9 mouse cellular contexts compared by ENCODE assay signal in the genomic region with DNA sequence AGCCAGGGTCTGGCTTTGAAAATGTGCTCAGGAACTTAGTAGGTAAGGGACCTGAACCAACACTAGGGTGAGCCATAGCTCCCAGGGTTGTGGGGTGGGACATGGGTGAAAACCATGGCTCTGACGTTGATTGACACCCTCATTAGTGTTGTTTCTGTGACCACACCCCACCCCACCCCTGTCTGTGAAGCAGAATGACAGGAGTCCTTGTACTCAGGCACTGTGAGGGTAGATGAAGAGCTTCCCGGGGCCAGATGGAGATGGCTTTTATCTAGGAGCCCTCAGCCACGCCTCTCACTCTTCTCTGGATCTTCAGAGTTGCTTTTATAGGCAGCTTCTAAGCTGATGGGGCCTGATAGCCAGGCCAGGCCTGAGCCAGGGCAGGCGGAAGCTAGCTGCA.
DNase-seq lines count a peak whose midpoint lies in the region; ATAC-seq lines count a peak whose summit lies in the region.
"Had no signal": no experiment of that assay in that cellular context is flagged by ENCODE, and none has a peak within 500 bp of the region (broad histone marks: within the 10 kb centered on the region; RNA-seq: fewer than 3 reads in every experiment).

No protein-coding gene starts in this region.

- peaks cover 52% of the 10 kb centered on the region for H3K4me1 ChIP-seq in forebrain, embryonic 13.5 days
- H3K4me1 ChIP-seq in forebrain, embryonic 16.5 days (replicated peaks; ENCODE audit: control insufficient read depth, insufficient read depth, low read length), result peaks cover 30% of the 10 kb centered on the region
- H3K4me1 ChIP-seq in intestine, embryonic 16.5 days (ENCODE audit: control insufficient read depth, insufficient read depth, low read length), result peaks cover 75% of the 10 kb centered on the region
- peaks cover 49% of the 10 kb centered on the region for H3K4me1 ChIP-seq in stomach, embryonic 14.5 days (ENCODE audit: control insufficient read depth, insufficient read depth, low read length)

- DNase-seq in spleen, postnatal 4 days (ENCODE audit: low spot score in 2 of 2), result peak; percentile 55 to 67
- no peak for DNase-seq in spleen, postnatal 14 days (ENCODE audit: low spot score in 2 of 2)
- no peak for DNase-seq in cerebellum, adult 9-11 months
- no peak for DNase-seq in kidney, postnatal 25 days

- 31% methylated on average over 4 of the region's 4 CpGs for whole genome bisulfite sequencing in forebrain, embryonic 13.5 days
- WGBS in forebrain, embryonic 16.5 days, result 45% methylated on average over 4 of the region's 4 CpGs
- WGBS in intestine, embryonic 16.5 days, result 36% methylated on average over 4 of the region's 4 CpGs
- 34% methylated on average over 4 of the region's 4 CpGs for WGBS in stomach, embryonic 14.5 days

- no peaks in the 10 kb centered on the region for H3K27me3 ChIP-seq in forebrain, embryonic 13.5 days
- no peaks in the 10 kb centered on the region for H3K27me3 ChIP-seq in forebrain, embryonic 16.5 days (replicated peaks; ENCODE audit: control insufficient read depth, insufficient read depth, low read length)
- H3K27me3 ChIP-seq in intestine, embryonic 16.5 days (replicated peaks; ENCODE audit: control insufficient read depth, insufficient read depth, low read length), result no peaks in the 10 kb centered on the region
- H3K27me3 ChIP-seq in stomach, embryonic 14.5 days (ENCODE audit: control insufficient read depth, insufficient read depth, low read length), result no peaks in the 10 kb centered on the region

- peak overlapping the region; percentile 35; the same call in 1 of the 2 replicates for H3K27ac ChIP-seq in forebrain, embryonic 13.5 days
- H3K27ac ChIP-seq in forebrain, embryonic 16.5 days (ENCODE audit: low read length), result no peak overlapping the region
- H3K27ac ChIP-seq in intestine, embryonic 16.5 days (ENCODE audit: low read length), result no peak overlapping the region
- H3K27ac ChIP-seq in stomach, embryonic 14.5 days (ENCODE audit: low read length), result peak overlapping the region; percentile 10; the same call in 1 of the 2 replicates

- H3K36me3 ChIP-seq in forebrain, embryonic 13.5 days (ENCODE audit: poor library complexity, severe bottlenecking), result peaks cover 47% of the 10 kb centered on the region
- H3K36me3 ChIP-seq in forebrain, embryonic 16.5 days (ENCODE audit: control insufficient read depth, insufficient read depth), result no peaks in the 10 kb centered on the region
- H3K36me3 ChIP-seq in intestine, embryonic 16.5 days (ENCODE audit: control insufficient read depth, insufficient read depth, low read length), result peaks cover 2% of the 10 kb centered on the region; the same call in 1 of the 2 replicates
- peaks cover 7% of the 10 kb centered on the region; the same call in 1 of the 2 replicates for H3K36me3 ChIP-seq in stomach, embryonic 14.5 days (ENCODE audit: control insufficient read depth, insufficient read depth, low read length)

- H3K9ac ChIP-seq in forebrain, embryonic 13.5 days, result no peak overlapping the region
- H3K9ac ChIP-seq in forebrain, embryonic 16.5 days (replicated peaks; ENCODE audit: low read depth, low read length), result no peak overlapping the region
- no peak overlapping the region for H3K9ac ChIP-seq in intestine, embryonic 16.5 days (ENCODE audit: low read depth, low read length)
- H3K9ac ChIP-seq in stomach, embryonic 14.5 days (replicated peaks; ENCODE audit: low read depth, low read length), result no peak overlapping the region

- H3K9me3 ChIP-seq in forebrain, embryonic 13.5 days (replicated peaks), result no peaks in the 10 kb centered on the region
- H3K9me3 ChIP-seq in forebrain, embryonic 16.5 days (ENCODE audit: control insufficient read depth, low read length), result no peaks in the 10 kb centered on the region
- no peaks in the 10 kb centered on the region for H3K9me3 ChIP-seq in intestine, embryonic 16.5 days (ENCODE audit: control insufficient read depth, low read length)
- no peaks in the 10 kb centered on the region for H3K9me3 ChIP-seq in stomach, embryonic 14.5 days (ENCODE audit: control insufficient read depth, low read depth, low read length)

- H3K4me3 ChIP-seq in forebrain, embryonic 13.5 days, result no peak overlapping the region
- H3K4me3 ChIP-seq in forebrain, embryonic 16.5 days (replicated peaks; ENCODE audit: low read length), result no peak overlapping the region
- H3K4me3 ChIP-seq in intestine, embryonic 16.5 days (ENCODE audit: low read length), result no peak overlapping the region
- H3K4me3 ChIP-seq in stomach, embryonic 14.5 days (ENCODE audit: low read depth, low read length), result no peak overlapping the region
- H3K4me3 ChIP-seq: myocyte had no signal

- no peak for ATAC-seq in forebrain, embryonic 13.5 days
- ATAC-seq in forebrain, embryonic 16.5 days, result no peak
- peak; percentile 24 for ATAC-seq in intestine, embryonic 16.5 days
- peak; percentile 17; the same call in 1 of the 2 replicates for ATAC-seq in stomach, embryonic 14.5 days (ENCODE audit: insufficient number of reproducible peaks, insufficient read depth, low FRiP score, low read depth)

- no peak overlapping the region for H3K4me2 ChIP-seq in forebrain, embryonic 13.5 days
- H3K4me2 ChIP-seq in forebrain, embryonic 16.5 days (ENCODE audit: low read length), result no peak overlapping the region
- no peak overlapping the region for H3K4me2 ChIP-seq in intestine, embryonic 16.5 days (ENCODE audit: low read depth, low read length)
- no peak overlapping the region for H3K4me2 ChIP-seq in stomach, embryonic 14.5 days (replicated peaks; ENCODE audit: low read depth, low read length)

Comparison
In these comparisons a context has a peak if more than half of its experiments do, and no peak if none do; other contexts are left out.
1. H3K27ac ChIP-seq: peak in forebrain, embryonic 13.5 days (single experiment) and stomach, embryonic 14.5 days (single experiment); none in forebrain, embryonic 16.5 days (single experiment) and intestine, embryonic 16.5 days (single experiment).
2. DNase-seq: peak in spleen, postnatal 4 days (2 of 2); none in spleen, postnatal 14 days (0 of 2), cerebellum, adult 9-11 months (single experiment) and kidney, postnatal 25 days (0 of 2).
3. ATAC-seq: peak in intestine, embryonic 16.5 days (single experiment) and stomach, embryonic 14.5 days (single experiment); none in forebrain, embryonic 13.5 days (single experiment) and forebrain, embryonic 16.5 days (single experiment).